Mouse (Mus musculus) neural tube, embryonic 13.5 days (tissue): Measurements from ENCODE around the gene Ncor1. TPM values are rescaled to one million over a fixed set of nuclear protein-coding genes. Genes with fewer than 3 reads are reported as not detected.
"Not testable (repeated sequence)": the region's sequence is repeated elsewhere in the genome, so short reads cannot be mapped to it uniquely, and the experiment has no call there.

Experiments used
- ATAC-seq: fragments of 200-750 bp; cut with Nextera tagmentation; 2 replicates; pipeline ENCODE4 v1.8.0; 2017; ENCODE audit warnings: low read depth, mild to moderate bottlenecking, moderate TSS enrichment, moderate library complexity
- H3K27ac ChIP-seq: fragments of 300-500 bp; sonication (generic); replicated peaks from 2 replicates; pipeline ENCODE4 v1.5.1; 2015; ENCODE audit warnings: moderate library complexity, mild to moderate bottlenecking, inconsistent platforms
- H3K27me3 ChIP-seq: fragments of 300-500 bp; sonication (generic); 2 replicates; pipeline ENCODE4 v1.6.1; 2015; ENCODE audit warnings: mild to moderate bottlenecking, inconsistent platforms
- H3K36me3 ChIP-seq: fragments of 300-500 bp; sonication (generic); 2 replicates; pipeline ENCODE4 v1.6.1; 2015; ENCODE audit warnings: mild to moderate bottlenecking, inconsistent platforms
- H3K4me1 ChIP-seq: fragments of 300-500 bp; sonication (generic); replicated peaks from 2 replicates; pipeline ENCODE4 v1.6.1; 2015; ENCODE audit warnings: inconsistent platforms
- H3K4me2 ChIP-seq: fragments of 300-500 bp; sonication (generic); 2 replicates; pipeline ENCODE4 v1.6.1; 2015; ENCODE audit warnings: inconsistent platforms, mild to moderate bottlenecking, moderate library complexity
- H3K4me3 ChIP-seq: fragments of 300-500 bp; sonication (generic); 2 replicates; pipeline ENCODE4 v1.5.1; 2015; ENCODE audit warnings: mild to moderate bottlenecking, inconsistent platforms
- H3K9ac ChIP-seq: fragments of 300-500 bp; sonication (generic); 2 replicates; pipeline ENCODE4 v1.6.1; 2015; ENCODE audit warnings: moderate library complexity, mild to moderate bottlenecking, inconsistent platforms
- H3K9me3 ChIP-seq: fragments of 300-500 bp; sonication (generic); 2 replicates; pipeline ENCODE4 v1.6.1; 2016; ENCODE audit warnings: inconsistent platforms
- WGBS: fragments of 180-500 bp; shearing (Covaris S2); methylation state at CpG from one replicate; pipeline ENCODE4 v1.1.7; 2015; 5-methylcytosine and 5-hydroxymethylcytosine counted together
- polyA plus RNA-seq: library from polyadenylated mRNA; unstranded; fragments of >200 nt; fragmentation: Nextera tagmentation; extraction: Ambion mirVana; gene quantifications from 2 replicates; pipeline ENCODE4 v1.2.1, GENCODE M21; 2015

The Ncor1 gene
- polyA plus RNA-seq, 1 experiment from 2014 or later: 185 TPM

- no peak for ATAC-seq
Measured at GRCm38 (mm10) chr11:62331141-62331540, 127.2 kb downstream of the Ncor1 start.

DNA sequence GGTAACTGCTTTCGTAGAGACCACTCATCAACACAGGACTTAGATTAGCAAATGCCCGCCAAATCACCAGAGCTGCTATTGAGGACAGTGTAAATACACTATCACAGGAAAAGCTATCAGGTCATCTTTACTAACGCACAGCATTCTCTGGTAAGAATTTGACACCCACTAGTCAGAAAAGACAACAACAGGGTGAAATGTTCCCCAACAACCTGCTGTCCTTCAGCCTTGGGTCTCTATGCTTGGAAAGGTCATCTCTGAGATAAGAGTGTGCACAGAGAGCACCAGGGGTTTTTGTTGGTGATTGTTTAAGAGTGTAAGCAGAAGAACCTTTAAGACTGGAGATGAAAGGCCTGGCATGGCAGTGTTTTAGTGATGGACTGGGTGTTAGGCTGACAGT, 134.7 kb downstream of the Ncor1 start:
- no peak overlapping the region for H3K27ac ChIP-seq
- 92% methylated on average over 3 of the region's 3 CpGs for WGBS
- no peak overlapping the region for H3K4me2 ChIP-seq
- H3K4me3 ChIP-seq: no peak overlapping the region
- no peak overlapping the region for H3K9ac ChIP-seq
- no peak for ATAC-seq
- H3K4me1 ChIP-seq: no peaks in the 10 kb centered on the region
- H3K9me3 ChIP-seq: no peaks in the 10 kb centered on the region
- H3K27me3 ChIP-seq: no peaks in the 10 kb centered on the region
- peaks cover 88% of the 10 kb centered on the region for H3K36me3 ChIP-seq

More at GRCm38 (mm10) chr11:62331141-62331540, 127.2 kb downstream of the Ncor1 start:
- H3K27ac ChIP-seq: no peak overlapping the region
- no peaks in the 10 kb centered on the region for H3K27me3 ChIP-seq
- H3K36me3 ChIP-seq: peaks cover 94% of the 10 kb centered on the region
- H3K4me2 ChIP-seq: no peak overlapping the region
- 94% methylated on average over 5 of the region's 5 CpGs for WGBS
- no peaks in the 10 kb centered on the region for H3K9me3 ChIP-seq
- no peak overlapping the region for H3K9ac ChIP-seq
- H3K4me3 ChIP-seq: no peak overlapping the region
- H3K4me1 ChIP-seq: no peaks in the 10 kb centered on the region

GRCm38 (mm10) chr11:62320097-62320496, 138.2 kb downstream of the Ncor1 start:
- WGBS: 90% methylated on average over 3 of the region's 3 CpGs
- Histone ChIP-seq H3K27me3 (no peaks in the 10 kb centered on the region), H3K4me3 (no peak overlapping the region)

DNA sequence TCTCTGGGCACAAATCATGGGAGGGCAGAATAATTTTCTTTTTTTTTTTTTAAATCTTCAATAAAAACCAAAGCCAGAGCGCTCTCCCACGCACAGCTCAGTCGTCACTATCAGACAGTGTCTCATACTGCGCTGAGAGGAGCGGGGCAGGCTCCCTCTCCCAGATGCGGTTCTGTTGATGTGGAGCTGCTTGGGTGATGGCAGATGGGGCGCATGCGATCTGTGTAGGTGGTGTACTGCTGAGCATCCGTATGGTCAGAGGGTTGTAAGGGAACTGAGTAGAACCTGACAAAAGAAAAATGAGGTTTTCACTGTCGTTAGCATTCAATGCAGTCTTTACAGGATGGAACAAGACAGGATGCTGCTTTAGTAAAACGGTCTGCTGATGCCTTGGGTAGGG, 140.6 kb downstream of the Ncor1 start:
- Histone ChIP-seq H3K27me3 (no peaks in the 10 kb centered on the region), H3K4me2 (no peak overlapping the region), H3K4me3 (no peak overlapping the region), H3K36me3 (peaks cover 91% of the 10 kb centered on the region), H3K27ac (no peak overlapping the region), H3K9me3 (no peaks in the 10 kb centered on the region), H3K9ac (no peak overlapping the region), H3K4me1 (no peaks in the 10 kb centered on the region)
- no peak for ATAC-seq
- 88% methylated on average over 11 of the region's 11 CpGs for WGBS

More at GRCm38 (mm10) chr11:62320097-62320496, 138.2 kb downstream of the Ncor1 start:
- no peak overlapping the region for H3K4me2 ChIP-seq
- no peaks in the 10 kb centered on the region for H3K4me1 ChIP-seq
- ATAC-seq: no peak
- peaks cover 87% of the 10 kb centered on the region for H3K36me3 ChIP-seq
- H3K27ac ChIP-seq: no peak overlapping the region
- no peaks in the 10 kb centered on the region for H3K9me3 ChIP-seq
- H3K9ac ChIP-seq: no peak overlapping the region

GRCm38 (mm10) chr11:62314984-62315383, 143.4 kb downstream of the Ncor1 start:
- H3K9me3 ChIP-seq: no peaks in the 10 kb centered on the region
- H3K9ac ChIP-seq: no peak overlapping the region
- H3K36me3 ChIP-seq: peaks cover 89% of the 10 kb centered on the region
- no peaks in the 10 kb centered on the region for H3K27me3 ChIP-seq
- ATAC-seq: no peak
- WGBS: 96% methylated on average over 5 of the region's 5 CpGs
- H3K27ac ChIP-seq: no peak overlapping the region
- no peaks in the 10 kb centered on the region for H3K4me1 ChIP-seq
- H3K4me3 ChIP-seq: no peak overlapping the region
- H3K4me2 ChIP-seq: no peak overlapping the region

DNA sequence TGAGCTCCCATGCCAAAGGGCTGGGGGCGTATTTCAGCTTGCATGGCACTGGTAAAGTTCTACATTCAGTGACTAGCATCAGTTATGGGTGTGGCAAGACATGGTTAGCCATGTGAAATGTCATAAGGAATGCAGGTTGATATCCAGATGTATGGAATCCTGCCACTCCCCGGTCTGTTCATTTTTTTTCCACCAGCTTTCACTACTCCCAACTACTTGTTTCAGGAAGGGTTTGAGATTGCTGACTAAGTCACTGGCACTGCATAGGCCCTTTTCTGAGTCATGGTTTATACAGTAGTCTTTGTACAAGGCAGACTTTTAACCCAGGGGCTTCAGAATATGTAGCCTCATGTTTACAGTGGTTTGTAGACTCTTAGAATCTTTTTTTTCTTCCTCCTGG, 149.0 kb downstream of the Ncor1 start:
- no peaks in the 10 kb centered on the region for H3K27me3 ChIP-seq
- H3K9ac ChIP-seq: no peak overlapping the region
- H3K36me3 ChIP-seq: peaks cover 79% of the 10 kb centered on the region
- H3K9me3 ChIP-seq: no peaks in the 10 kb centered on the region
- 99% methylated on average over 2 of the region's 2 CpGs for WGBS
- H3K4me1 ChIP-seq: no peaks in the 10 kb centered on the region
- no peak overlapping the region for H3K4me3 ChIP-seq
- no peak for ATAC-seq
- no peak overlapping the region for H3K4me2 ChIP-seq
- H3K27ac ChIP-seq: no peak overlapping the region

- Histone ChIP-seq H3K4me3 (no peak overlapping the region), H3K27ac (no peak overlapping the region), H3K4me1 (peaks cover 5% of the 10 kb centered on the region; the same call in 1 of the 2 replicates), H3K27me3 (no peaks in the 10 kb centered on the region), H3K9ac (no peak overlapping the region), H3K4me2 (no peak overlapping the region), H3K9me3 (no peaks in the 10 kb centered on the region), H3K36me3 (peaks cover 47% of the 10 kb centered on the region)
- 97% methylated on average over 2 of the region's 2 CpGs for WGBS
- ATAC-seq: no peak
Measured at GRCm38 (mm10) chr11:62305866-62306265, 152.5 kb downstream of the Ncor1 start.

DNA sequence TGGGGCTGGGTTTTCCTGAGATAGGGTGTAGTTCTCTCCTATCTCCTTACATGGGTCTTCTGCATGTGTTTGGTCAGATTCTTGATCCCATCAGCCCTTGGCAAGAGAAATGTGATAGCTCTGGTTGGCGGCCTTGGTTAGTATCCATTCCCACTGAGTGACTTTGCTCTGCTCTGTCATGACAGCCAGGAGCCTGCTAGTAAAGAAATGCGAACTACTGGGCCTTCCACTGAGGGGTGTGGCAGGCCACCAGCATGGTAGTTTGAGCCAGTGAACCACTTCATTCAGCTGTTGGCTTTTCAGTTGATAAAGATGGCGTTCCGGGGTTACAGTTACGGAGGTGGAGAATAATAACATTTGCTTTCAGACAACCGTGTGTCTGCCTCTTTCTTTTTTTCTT, 159.5 kb downstream of the Ncor1 start:
- Histone ChIP-seq H3K9ac (no peak overlapping the region), H3K9me3 (no peaks in the 10 kb centered on the region), H3K4me1 (peaks cover 5% of the 10 kb centered on the region; the same call in 1 of the 2 replicates), H3K4me3 (no peak overlapping the region), H3K36me3 (peaks cover 44% of the 10 kb centered on the region), H3K27ac (no peak overlapping the region), H3K27me3 (no peaks in the 10 kb centered on the region), H3K4me2 (no peak overlapping the region)
- ATAC-seq: no peak
- WGBS: 86% methylated on average over 6 of the region's 6 CpGs

GRCm38 (mm10) chr11:62294121-62294520, 164.2 kb downstream of the Ncor1 start:
- Histone ChIP-seq H3K36me3 (peaks cover 70% of the 10 kb centered on the region), H3K9me3 (no peaks in the 10 kb centered on the region), H3K4me1 (no peaks in the 10 kb centered on the region), H3K27ac (no peak overlapping the region), H3K9ac (no peak overlapping the region), H3K4me3 (no peak overlapping the region), H3K4me2 (no peak overlapping the region), H3K27me3 (no peaks in the 10 kb centered on the region)
- 89% methylated on average over 2 of the region's 2 CpGs for WGBS
- ATAC-seq: no peak

DNA sequence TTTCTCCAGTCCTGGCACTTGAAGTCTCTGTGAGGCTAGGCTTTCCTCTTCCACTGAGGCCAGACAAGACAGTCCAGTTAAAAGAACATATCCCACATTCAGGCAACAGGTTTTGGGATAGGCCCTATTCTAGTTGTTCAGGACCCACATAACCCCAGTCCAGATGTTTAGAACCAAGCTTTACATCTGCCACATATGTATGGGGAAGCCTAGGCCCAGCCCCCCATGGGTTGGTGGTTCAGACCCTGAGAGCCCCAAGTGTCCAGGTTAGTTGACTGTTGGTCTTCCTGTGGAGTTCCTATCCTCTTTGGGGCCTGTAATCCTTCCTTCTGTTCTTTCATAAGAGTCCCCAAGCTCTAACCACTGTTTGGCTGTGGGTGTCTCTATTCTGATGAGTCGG, 170.6 kb downstream of the Ncor1 start:
- Histone ChIP-seq H3K4me2 (no peak overlapping the region), H3K9ac (no peak overlapping the region), H3K27ac (no peak overlapping the region), H3K4me1 (peaks cover 9% of the 10 kb centered on the region; the same call in 1 of the 2 replicates), H3K4me3 (no peak overlapping the region), H3K9me3 (no peaks in the 10 kb centered on the region), H3K36me3 (peaks cover 81% of the 10 kb centered on the region), H3K27me3 (no peaks in the 10 kb centered on the region)
- WGBS: 86% methylated on average over 1 of the region's 1 CpGs
- ATAC-seq: no peak

- no peak overlapping the region for H3K27ac ChIP-seq
- no peak overlapping the region for H3K4me2 ChIP-seq
- 91% methylated on average over 8 of the region's 8 CpGs for WGBS
- peaks cover 66% of the 10 kb centered on the region for H3K36me3 ChIP-seq
- no peaks in the 10 kb centered on the region for H3K9me3 ChIP-seq
- H3K9ac ChIP-seq: no peak overlapping the region
- no peak for ATAC-seq
- no peak overlapping the region for H3K4me3 ChIP-seq
- no peaks in the 10 kb centered on the region for H3K27me3 ChIP-seq
- peaks cover 23% of the 10 kb centered on the region for H3K4me1 ChIP-seq
Measured at GRCm38 (mm10) chr11:62285020-62285419, 173.3 kb downstream of the Ncor1 start.

- H3K4me3 ChIP-seq, H3K4me2 ChIP-seq, ATAC-seq, H3K9ac ChIP-seq, H3K9me3 ChIP-seq, H3K27ac ChIP-seq, H3K27me3 ChIP-seq: not testable (repeated sequence)
- H3K36me3 ChIP-seq: peaks cover 56% of the 10 kb centered on the region
- WGBS: 88% methylated on average over 3 of the region's 3 CpGs
- H3K4me1 ChIP-seq: peaks cover 23% of the 10 kb centered on the region
Measured at GRCm38 (mm10) chr11:62284020-62284419, 174.3 kb downstream of the Ncor1 start.

- Histone ChIP-seq H3K4me1 (peaks cover 23% of the 10 kb centered on the region), H3K36me3 (peaks cover 34% of the 10 kb centered on the region), H3K27ac (peak overlapping the region; percentile 92), H3K9ac (peak overlapping the region; percentile 89), H3K4me2 (peak overlapping the region; percentile 71), H3K4me3 (peak overlapping the region; percentile 91), H3K9me3 (no peaks in the 10 kb centered on the region), H3K27me3 (no peaks in the 10 kb centered on the region)
- ATAC-seq: peak; percentile 71
- WGBS: under 1% methylated on average over 57 of the region's 57 CpGs
Measured at GRCm38 (mm10) chr11:62281601-62281997, 176.7 kb downstream of the Ncor1 start.
